Mouse (Mus musculus) small intestine, adult 2 months (tissue): ENCODE results near the gene Uqcrq.

ENCODE experiments used
- CTCF ChIP-seq: fragments of 200-500 bp; IDR thresholded peaks from 2 replicates; pipeline ENCODE4 v1.5.1; 2012; ENCODE audit warnings: low read depth, mild to moderate bottlenecking, control low read depth, inconsistent platforms, low read length, moderate library complexity, mixed read lengths; ENCODE audit not compliant: insufficient replicate concordance, insufficient read length; ENCODE audit errors: extremely low read depth
- POLR2A ChIP-seq: fragments of 200-500 bp; IDR thresholded peaks from 2 replicates; pipeline ENCODE4 v1.6.1; 2012; ENCODE audit warnings: low read depth, mild to moderate bottlenecking, control low read depth, inconsistent platforms, low read length, moderate library complexity

DNA sequence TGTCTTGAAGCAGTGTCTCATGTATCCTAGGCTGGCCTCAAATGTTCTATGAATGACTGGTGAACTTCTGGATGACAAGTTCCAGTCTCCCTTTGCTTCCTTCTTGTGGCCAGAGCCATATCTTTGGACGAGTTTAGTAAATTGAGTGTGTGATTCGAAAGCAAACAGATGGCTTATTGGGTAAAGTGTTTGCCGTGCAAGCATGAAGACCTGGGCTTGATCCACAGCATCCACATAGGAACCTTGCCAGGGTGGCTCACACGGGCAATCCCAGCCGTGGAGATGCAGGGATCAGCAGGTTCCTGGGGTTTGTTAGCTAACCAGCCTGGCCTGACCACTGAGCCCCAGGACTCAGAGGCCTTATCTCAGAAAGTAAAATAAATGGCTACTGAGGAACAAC lies 22.4 kb upstream of the Uqcrq start:
- TF ChIP-seq CTCF = no peak
- TF ChIP-seq POLR2A = no peak
